Mouse (Mus musculus): ENCODE measurements around the gene Adamts18.

DNA sequence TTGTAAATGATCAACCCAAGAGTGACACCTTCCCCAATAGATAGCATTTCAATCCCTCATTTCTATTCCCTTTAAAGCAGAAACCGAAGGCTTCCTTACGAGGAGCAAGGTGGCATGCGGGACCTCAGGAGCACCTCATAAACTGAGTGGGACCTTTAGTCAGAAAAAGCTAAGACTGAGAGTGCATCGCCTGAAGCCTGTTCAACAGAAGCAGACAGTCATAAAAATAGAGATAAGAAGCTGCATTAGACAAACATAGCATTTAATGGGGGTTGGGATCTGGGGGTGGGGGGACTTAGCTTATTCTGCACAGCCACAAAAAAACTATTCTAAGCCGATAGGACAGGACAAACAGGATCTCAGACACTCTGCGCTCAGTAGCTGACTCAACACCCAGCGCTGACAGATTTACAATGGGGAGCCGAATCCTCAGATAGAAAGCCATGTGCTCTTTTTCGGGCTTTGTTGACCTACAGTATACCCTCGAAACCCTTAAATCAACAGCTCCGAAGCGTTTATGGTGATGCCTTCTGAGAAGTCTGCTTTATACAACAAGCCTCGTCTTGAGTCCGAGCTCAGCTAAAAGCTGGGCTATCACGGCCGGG is 27.5 kb downstream of the Adamts18 start:
- no peak for TF ChIP-seq GATA1 (IDR thresholded peaks at IDR 0.05; ENCODE audit: borderline replicate concordance, low read length)
- no peak for TF ChIP-seq FLI1 (IDR thresholded peaks at IDR 0.05; ENCODE audit: low read length)
